Mouse (Mus musculus) liver, adult 2 months (tissue): ENCODE measurements around the gene Dmac2. TPM values are rescaled to one million over a fixed set of nuclear protein-coding genes. Genes with fewer than 3 reads are reported as not detected.

Source experiments
- DNase-seq: peaks from one replicate; pipeline ENCODE4 v3.0.0-alpha.2; 2011; ENCODE audit warnings: low read depth, low spot score; ENCODE audit errors: extremely low read depth
- H3K27ac ChIP-seq: fragments of 200-500 bp; replicated peaks from 2 replicates; pipeline ENCODE4 v1.5.1; 2012; ENCODE audit warnings: low read depth, mild to moderate bottlenecking, control low read depth, inconsistent platforms, low read length; ENCODE audit not compliant: insufficient read depth
- H3K27me3 ChIP-seq: fragments of 200-500 bp; 2 replicates; pipeline ENCODE4 v1.6.1; 2012; ENCODE audit warnings: mild to moderate bottlenecking, moderate library complexity, low read length, inconsistent platforms; ENCODE audit not compliant: control insufficient read depth, insufficient read depth
- H3K36me3 ChIP-seq: fragments of 200-500 bp; 2 replicates; pipeline ENCODE4 v1.6.1; 2012; ENCODE audit warnings: low read length, inconsistent platforms; ENCODE audit not compliant: control insufficient read depth, insufficient read depth
- H3K4me1 ChIP-seq: fragments of 200-500 bp; 2 replicates; pipeline ENCODE4 v1.6.1; 2011; ENCODE audit warnings: low read length; ENCODE audit not compliant: control insufficient read depth, insufficient read depth
- H3K4me3 ChIP-seq: fragments of 200-500 bp; 2 replicates; pipeline ENCODE4 v1.5.1; 2011; ENCODE audit warnings: low read depth, mild to moderate bottlenecking, control low read depth, low read length, moderate library complexity; ENCODE audit not compliant: insufficient read depth
- H3K79me2 ChIP-seq: fragments of 200-500 bp; 2 replicates; pipeline ENCODE4 v1.6.1; 2012; ENCODE audit warnings: inconsistent platforms, mild to moderate bottlenecking, low read length, moderate library complexity; ENCODE audit not compliant: control insufficient read depth, insufficient read depth
- H3K9ac ChIP-seq: fragments of 200-500 bp; 2 replicates; pipeline ENCODE4 v1.6.1; 2012; ENCODE audit warnings: low read depth, mild to moderate bottlenecking, control low read depth, inconsistent platforms, low read length
- CTCF ChIP-seq: fragments of 200-500 bp; IDR thresholded peaks from 2 replicates; pipeline ENCODE4 v1.5.1; 2011; ENCODE audit warnings: low read depth, low read length, control low read depth
- POLR2A ChIP-seq: fragments of 200-500 bp; IDR thresholded peaks from 2 replicates; pipeline ENCODE4 v1.6.1; 2011; ENCODE audit warnings: low read length, control low read depth; ENCODE audit not compliant: insufficient read depth; ENCODE audit errors: extremely low read depth
- WGBS: fragments of 180-500 bp; shearing (Covaris S2); methylation state at CpG from one replicate; pipeline ENCODE4 v1.1.7; 2018; 5-methylcytosine and 5-hydroxymethylcytosine counted together
- polyA plus RNA-seq: library from polyadenylated mRNA; depleted of rRNA; stranded (reverse); fragments of >200 nt; gene quantifications from 2 replicates; pipeline ENCODE4 v1.2.3, GENCODE M21; 2012
- total RNA-seq: library from RNA; depleted of rRNA; stranded (reverse); fragments of >200 nt; gene quantifications from 2 replicates; pipeline ENCODE4 v1.2.3, GENCODE M21; 2014

The Dmac2 gene
- total and polyA plus RNA-seq, 2 experiments = 40.7 to 64.0 TPM

- peak within 1 kb of the TSS; percentile 48 for H3K9ac ChIP-seq
- 52% methylated on average over 29 of the region's 29 CpGs for WGBS
- H3K27me3 ChIP-seq = no peaks in the 10 kb centered on the region
- no peak for TF ChIP-seq POLR2A
- TF ChIP-seq CTCF = no peak
- peak within 1 kb of the TSS; percentile 28 for H3K27ac ChIP-seq
- H3K36me3 ChIP-seq = peaks cover 7% of the 10 kb centered on the region; the same call in 1 of the 2 replicates
- no peaks in the 10 kb centered on the region for H3K4me1 ChIP-seq
- peak within 1 kb of the TSS; percentile 58 for H3K4me3 ChIP-seq
- no peaks in the 10 kb centered on the region for H3K79me2 ChIP-seq
- no peak for DNase-seq
Observed at GRCm38 (mm10) chr7:25626509-25627430, 7.6 kb downstream of the Dmac2 start, which contains the start of gene B3gnt8. Gene B3gnt8, plus strand, starts transcription at chr7:25626654.

GRCm38 (mm10) chr7:25627431-25628322, 8.5 kb downstream of the Dmac2 start:
- Histone ChIP-seq H3K4me3 (peak overlapping the region; percentile 58), H3K27me3 (no peaks in the 10 kb centered on the region), H3K4me1 (no peaks in the 10 kb centered on the region), H3K27ac (peak overlapping the region; percentile 18), H3K79me2 (no peaks in the 10 kb centered on the region), H3K36me3 (peaks cover 7% of the 10 kb centered on the region; the same call in 1 of the 2 replicates), H3K9ac (peak overlapping the region; percentile 48)
- 50% methylated on average over 38 of the region's 38 CpGs for WGBS
- TF ChIP-seq CTCF (no peak), POLR2A (no peak)
- DNase-seq = no peak

GRCm38 (mm10) chr7:25628323-25628620, 9.1 kb downstream of the Dmac2 start:
- Histone ChIP-seq H3K4me3 (peak overlapping the region; percentile 29; the same call in 1 of the 2 replicates), H3K4me1 (no peaks in the 10 kb centered on the region), H3K27me3 (no peaks in the 10 kb centered on the region), H3K79me2 (no peaks in the 10 kb centered on the region), H3K36me3 (peaks cover 7% of the 10 kb centered on the region; the same call in 1 of the 2 replicates), H3K27ac (no peak overlapping the region), H3K9ac (peak overlapping the region; percentile 22; the same call in 1 of the 2 replicates)
- DNase-seq = no peak
- WGBS = 79% methylated on average over 8 of the region's 8 CpGs
- TF ChIP-seq POLR2A = no peak
- no peak for TF ChIP-seq CTCF

DNA sequence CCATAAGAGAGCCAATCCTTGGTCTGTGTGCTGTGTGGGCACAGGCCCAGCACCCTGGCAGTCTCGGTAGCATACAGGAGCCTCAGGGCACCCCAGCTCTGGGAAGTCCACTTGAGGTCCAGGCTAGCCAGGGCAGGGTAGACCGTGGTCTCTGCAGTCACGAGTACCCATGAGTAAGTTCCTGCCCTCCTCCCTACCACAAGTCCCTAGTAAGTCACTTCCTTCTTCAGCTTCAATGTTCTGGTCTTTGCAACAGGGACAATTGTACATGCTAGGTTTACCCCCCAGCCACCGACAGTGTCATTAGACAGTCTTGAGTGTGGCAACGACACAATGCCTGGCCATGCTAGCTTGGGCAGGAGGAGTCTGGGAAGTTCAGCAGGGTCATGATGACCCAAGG, 13.5 kb downstream of the Dmac2 start:
- no peaks in the 10 kb centered on the region for H3K79me2 ChIP-seq
- no peaks in the 10 kb centered on the region for H3K4me1 ChIP-seq
- no peaks in the 10 kb centered on the region for H3K27me3 ChIP-seq
- no peak overlapping the region for H3K27ac ChIP-seq
- H3K9ac ChIP-seq = no peak overlapping the region
- TF ChIP-seq CTCF (no peak), POLR2A (no peak)
- no peak for DNase-seq
- H3K36me3 ChIP-seq = peaks cover 12% of the 10 kb centered on the region; the same call in 1 of the 2 replicates
- H3K4me3 ChIP-seq = no peak overlapping the region
- WGBS = 85% methylated on average over 5 of the region's 5 CpGs

- no peak for DNase-seq
- H3K36me3 ChIP-seq = peaks cover 10% of the 10 kb centered on the region
- no peak overlapping the region for H3K9ac ChIP-seq
- no peaks in the 10 kb centered on the region for H3K4me1 ChIP-seq
- H3K79me2 ChIP-seq = no peaks in the 10 kb centered on the region
- H3K4me3 ChIP-seq = no peak overlapping the region
- no peaks in the 10 kb centered on the region for H3K27me3 ChIP-seq
- WGBS = 65% methylated on average over 3 of the region's 3 CpGs
- no peak for TF ChIP-seq CTCF
- TF ChIP-seq POLR2A = no peak
- no peak overlapping the region for H3K27ac ChIP-seq
Observed at GRCm38 (mm10) chr7:25636373-25636772, 17.2 kb downstream of the Dmac2 start.

DNA sequence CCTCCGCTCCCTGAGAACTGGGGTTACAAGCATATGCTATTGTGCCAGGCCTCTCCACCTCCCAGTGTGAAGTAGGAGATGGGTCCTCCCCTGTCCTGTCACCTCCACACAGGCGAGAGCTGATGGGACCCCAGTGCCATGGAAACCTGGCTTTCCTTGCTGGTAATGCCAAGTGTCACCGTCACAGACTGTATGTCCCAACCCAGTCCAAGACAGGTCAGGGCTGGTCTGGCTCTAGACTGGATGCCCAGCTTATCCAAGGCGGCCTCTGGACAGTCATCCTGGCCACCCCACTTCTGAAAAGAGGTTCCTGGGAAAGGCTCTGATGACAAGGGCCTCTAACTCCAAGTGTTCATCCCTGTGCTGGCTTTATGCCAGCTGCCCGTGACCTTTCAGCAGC, 17.9 kb downstream of the Dmac2 start:
- H3K4me3 ChIP-seq = no peak overlapping the region
- DNase-seq = no peak
- TF ChIP-seq CTCF (no peak), POLR2A (no peak)
- 93% methylated on average over 5 of the region's 5 CpGs for WGBS
- H3K4me1 ChIP-seq = no peaks in the 10 kb centered on the region
- H3K9ac ChIP-seq = no peak overlapping the region
- no peaks in the 10 kb centered on the region for H3K27me3 ChIP-seq
- H3K79me2 ChIP-seq = no peaks in the 10 kb centered on the region
- peaks cover 10% of the 10 kb centered on the region for H3K36me3 ChIP-seq
- H3K27ac ChIP-seq = no peak overlapping the region
